ENCODE assay signal across 1 mouse cellular context in the genomic region with DNA sequence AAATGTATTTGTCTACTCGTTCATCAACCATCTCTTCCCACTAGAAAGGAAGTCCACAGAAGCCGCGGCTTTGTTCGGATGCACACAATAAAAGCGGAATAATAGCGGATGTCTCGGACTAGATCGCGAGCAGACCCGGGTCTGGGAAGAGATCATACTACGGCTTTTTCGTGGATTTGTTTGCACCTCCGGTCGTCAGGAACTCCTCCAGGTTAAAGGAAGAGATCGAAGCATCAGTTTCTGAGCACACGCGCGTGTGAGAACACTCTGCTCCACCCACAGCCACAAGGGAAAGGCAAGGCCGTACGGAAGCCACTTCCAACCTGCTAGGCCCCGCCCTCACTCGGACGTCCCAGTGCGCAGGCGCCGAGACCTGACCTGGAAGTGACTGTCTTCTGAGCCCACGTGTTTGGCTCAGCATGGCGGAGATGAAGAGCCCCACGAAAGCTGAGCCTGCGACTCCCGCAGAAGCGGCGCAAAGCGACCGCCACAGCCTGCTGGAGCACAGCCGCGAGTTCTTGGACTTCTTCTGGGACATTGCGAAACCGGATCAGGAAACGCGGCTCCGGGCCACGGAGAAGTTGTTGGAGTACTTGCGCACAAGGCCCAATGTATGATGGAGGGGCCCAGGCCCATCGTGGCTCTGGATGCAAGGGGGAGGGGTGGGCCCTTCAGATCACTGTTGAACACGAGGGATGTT.
TF ChIP-seq lines count a peak whose summit lies in the region.

A gene (plus strand): TSS at position 391 of the 700 bp plus-strand sequence.

TF ChIP-seq in MEL, 35 proteins besides CTCF, POLR2A, EP300 and RAD21 (continued from another document):
- TF ChIP-seq MYB (IDR thresholded peaks at IDR 0.05; ENCODE audit: low read depth, low read length) (no peak), HCFC1 (IDR thresholded peaks at IDR 0.05; ENCODE audit: low read depth, low read length) (peak; percentile 94), RCOR1 (IDR thresholded peaks at IDR 0.05; ENCODE audit: low read depth, low read length) (no peak), POLR2AphosphoS2 (IDR thresholded peaks at IDR 0.05; ENCODE audit: low read length) (peak; percentile 84), ZKSCAN1 (IDR thresholded peaks at IDR 0.05; ENCODE audit: low read depth, low read length) (no peak), TBP (IDR thresholded peaks at IDR 0.05; ENCODE audit: low read depth, low read length) (peak; percentile 74)
